Mouse (Mus musculus) left cerebral cortex, adult 2 months (tissue): ENCODE measurements around the gene Sv2a. TPM values are rescaled to one million over a fixed set of nuclear protein-coding genes. Genes with fewer than 3 reads are reported as not detected.
"Not testable (repeated sequence)": the region's sequence is repeated elsewhere in the genome, so short reads cannot be mapped to it uniquely, and the experiment has no call there.

ENCODE experiments used
- DNase-seq, 2 experiments: peaks; one replicate each; pipeline ENCODE4 v3.0.0; 2021 to 2022; ENCODE audit warnings: low spot score in 2 of 2, mixed read lengths in 1 of 2; ENCODE audit errors: extremely low spot score in 1 of 2
- H3K27ac ChIP-seq: fragments of 200-600 bp; 2 replicates; pipeline ENCODE4 v1.8.1; 2022
- H3K4me3 ChIP-seq: fragments of 200-600 bp; 2 replicates; pipeline ENCODE4 v1.8.1; 2022
- CTCF ChIP-seq: fragments of 200-600 bp; IDR thresholded peaks from 2 replicates; pipeline ENCODE4 v1.8.1; 2022; ENCODE audit warnings: antibody characterized with exemption, mild to moderate bottlenecking, moderate library complexity
- intact Hi-C: fragments of 180-260 bp; cut with DNase I; formaldehyde crosslinking; loops from one replicate; pipeline ENCODE4 v1.15.1; 2025
- total RNA-seq, 2 experiments: library from RNA; stranded (reverse); gene quantifications; 2 replicates each; pipeline ENCODE4 v1.2.3; 2021

Gene Sv2a
- total RNA-seq, 2 experiments from 2014 or later: 408 TPM

DNA sequence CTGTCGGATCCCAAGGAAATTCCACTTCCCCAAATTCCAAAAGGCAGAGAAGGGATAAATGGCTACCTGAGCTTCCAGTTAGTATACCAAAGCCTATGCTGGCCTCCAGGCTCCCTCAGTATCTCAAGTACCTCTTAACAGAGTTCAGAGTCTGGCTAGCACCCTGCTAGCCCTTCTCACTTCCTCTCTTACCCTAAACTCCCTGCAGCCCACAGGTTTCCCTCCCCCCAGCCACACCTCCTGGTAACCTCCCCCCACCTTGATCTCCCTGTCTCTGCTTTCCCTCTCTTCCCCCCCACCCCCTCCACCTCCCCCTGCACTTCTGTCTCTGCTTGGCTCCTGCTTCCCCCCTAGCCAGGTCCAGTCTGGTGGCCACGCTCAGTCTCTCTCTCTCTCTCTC lies 18.8 kb downstream of the Sv2a start:
- no peak overlapping the region for H3K27ac ChIP-seq
- no peak overlapping the region for H3K4me3 ChIP-seq
- TF ChIP-seq CTCF: no peak
- no peak for DNase-seq
- intact Hi-C loops: no loop called here

DNA sequence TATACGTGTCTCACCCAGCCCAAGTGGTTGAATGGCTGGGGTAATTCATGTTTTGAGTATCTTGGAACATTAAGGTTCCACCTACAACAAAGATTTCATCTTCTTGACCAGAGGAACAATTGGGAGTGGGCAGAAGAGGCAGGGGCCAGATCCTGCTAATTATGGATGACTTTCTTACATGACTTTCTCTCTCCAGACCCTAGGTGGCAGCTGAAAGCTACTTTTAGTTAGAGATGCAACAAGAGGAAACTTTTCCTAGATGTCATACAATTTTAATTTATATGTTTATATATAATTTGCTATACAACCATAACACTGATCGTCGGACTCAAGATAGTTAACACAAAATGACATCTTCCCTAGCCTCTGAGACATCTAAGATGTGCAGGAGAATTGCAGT lies 26.9 kb downstream of the Sv2a start:
- Histone ChIP-seq H3K27ac (no peak overlapping the region), H3K4me3 (no peak overlapping the region)
- DNase-seq: no peak
- TF ChIP-seq CTCF: peak; percentile 17
- intact Hi-C loops: no loop called here

GRCm38 (mm10) chr3:96209242-96209641 lies 28.3 kb downstream of the Sv2a start:
- intact Hi-C loops: no loop called here
- peak; percentile 34 for TF ChIP-seq CTCF
- Histone ChIP-seq H3K27ac (no peak overlapping the region), H3K4me3 (no peak overlapping the region)
- DNase-seq: no peak

DNA sequence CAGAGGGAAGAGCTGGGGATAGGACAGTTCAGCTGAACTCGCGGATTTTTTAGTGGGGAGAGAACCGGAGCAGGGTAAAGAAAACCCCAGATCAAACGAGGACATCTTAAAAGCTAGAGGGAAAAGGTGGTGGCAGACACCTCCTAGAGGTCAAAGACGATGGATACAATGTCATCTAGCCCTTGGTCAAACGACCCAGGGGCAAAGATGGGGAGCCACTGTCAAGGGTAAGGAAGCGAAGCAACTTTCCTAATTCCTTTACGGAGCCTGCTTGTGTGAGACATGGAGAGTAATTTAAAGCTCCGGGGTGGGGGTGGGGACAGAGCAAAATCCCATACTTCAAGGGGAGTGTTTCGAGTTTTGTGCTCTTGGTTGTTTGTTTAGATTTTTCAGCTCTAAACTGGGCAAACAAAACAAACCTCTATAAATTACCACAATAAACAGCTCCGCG lies 38.3 kb downstream of the Sv2a start:
- H3K4me3 ChIP-seq: peak overlapping the region; percentile 77
- TF ChIP-seq CTCF: peak; percentile 28
- intact Hi-C loops: loop anchor here (5.0 kb wide), 1 partner anchor 152 kb away; no protein-coding TSS in a partner anchor
- peak in 1 of 2 experiments; percentile 25 for DNase-seq
- H3K27ac ChIP-seq: peak overlapping the region; percentile 98

GRCm38 (mm10) chr3:96219661-96220130 lies 38.7 kb downstream of the Sv2a start, which contains the start of the genes Bola1 and Hist2h2ab:
TSS of gene Bola1 (minus strand) at chr3:96219709.
TSS of gene Hist2h2ab (plus strand) at chr3:96219865.
- DNase-seq: peak; percentile 75 to 76
- Histone ChIP-seq H3K27ac (peak within 1 kb of the TSS; percentile 98), H3K4me3 (peak within 1 kb of the TSS; percentile 77)
- intact Hi-C loops: loop anchor here (2.0 to 5.0 kb wide), 2 partner anchors 43 to 152 kb away; partner anchors contain the start of gene Hist2h4
- TF ChIP-seq CTCF: no peak

DNA sequence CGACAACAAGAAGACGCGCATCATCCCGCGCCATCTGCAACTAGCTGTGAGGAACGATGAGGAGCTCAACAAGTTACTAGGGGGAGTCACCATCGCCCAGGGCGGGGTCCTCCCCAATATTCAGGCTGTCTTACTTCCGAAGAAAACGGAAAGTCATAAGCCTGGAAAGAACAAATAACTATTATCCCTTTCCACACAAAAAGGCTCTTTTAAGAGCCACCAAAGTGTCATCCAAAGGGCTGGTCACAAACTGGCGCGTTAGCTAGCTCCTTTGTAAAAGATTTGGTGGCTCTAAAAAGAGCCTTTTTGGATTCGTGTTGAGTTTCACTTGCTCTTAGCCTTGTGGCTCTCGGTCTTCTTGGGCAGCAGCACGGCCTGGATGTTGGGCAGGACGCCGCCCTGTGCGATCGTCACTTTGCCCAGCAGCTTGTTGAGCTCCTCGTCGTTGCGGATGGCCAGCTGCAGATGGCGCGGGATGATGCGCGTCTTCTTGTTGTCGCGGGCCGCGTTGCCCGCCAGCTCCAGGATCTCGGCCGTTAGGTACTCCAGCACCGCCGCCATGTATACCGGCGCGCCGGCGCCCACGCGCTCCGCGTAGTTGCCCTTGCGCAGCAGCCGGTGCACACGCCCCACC lies 39.3 kb downstream of the Sv2a start:
- not testable (repeated sequence) for DNase-seq
- intact Hi-C loops: loop anchor here (2.0 kb wide), 1 partner anchor 43 kb away; the partner anchor contains the start of gene Hist2h4
- peak overlapping the region; percentile 98 for H3K27ac ChIP-seq
- peak overlapping the region; percentile 77 for H3K4me3 ChIP-seq

- peak within 1 kb of the TSS; percentile 98 for H3K27ac ChIP-seq
- TF ChIP-seq CTCF: peak; percentile 7; the same call in 1 of the 2 replicates
- H3K4me3 ChIP-seq: peak within 1 kb of the TSS; percentile 77
- DNase-seq: peak; percentile 78 to 84
- intact Hi-C loops: loop anchor here (2.0 kb wide), 1 partner anchor 42 kb away; the partner anchor contains the start of gene Hist2h4
These were observed 40.1 kb downstream of the Sv2a start, which contains the start of the genes Hist2h2ac and Hist2h2be for GRCm38 (mm10) chr3:96220765-96221639. TSS of gene Hist2h2ac (minus strand) at chr3:96220880. TSS of gene Hist2h2be (plus strand) at chr3:96221119.

DNA sequence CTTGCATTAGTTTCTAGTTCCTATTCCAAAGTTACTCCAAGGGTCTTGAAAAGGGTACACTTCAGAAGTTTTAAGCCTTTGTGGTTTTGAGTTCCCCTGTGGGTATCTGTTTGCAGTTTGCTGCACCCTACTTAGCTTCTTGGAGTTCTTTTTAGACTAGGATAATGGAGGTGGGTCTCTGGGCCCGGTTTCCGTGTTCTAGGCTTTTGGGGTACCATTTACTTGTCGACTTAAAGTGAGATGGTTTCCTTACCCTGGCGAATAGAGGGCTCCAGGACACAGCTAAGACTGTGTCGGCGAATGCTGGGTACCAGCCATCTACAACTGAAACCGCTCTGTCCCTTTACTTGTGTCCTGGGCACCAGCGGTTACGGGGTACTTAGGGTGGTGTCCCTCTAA lies 40.7 kb downstream of the Sv2a start:
- Histone ChIP-seq H3K27ac (peak overlapping the region; percentile 98), H3K4me3 (peak overlapping the region; percentile 77)
- no peak for TF ChIP-seq CTCF
- no peak for DNase-seq
- intact Hi-C loops: loop anchor here (2.0 kb wide), 2 partner anchors 15 to 41 kb away; partner anchors contain the start of gene Hist2h4

- TF ChIP-seq CTCF: no peak
- intact Hi-C loops: loop anchor here (2.0 kb wide), 1 partner anchor 14 kb away; no protein-coding TSS in a partner anchor
- H3K4me3 ChIP-seq: no peak overlapping the region
- H3K27ac ChIP-seq: no peak overlapping the region; the same call in 1 of the 2 replicates
- DNase-seq: no peak
These were observed 41.8 kb downstream of the Sv2a start for GRCm38 (mm10) chr3:96222774-96223173.

DNA sequence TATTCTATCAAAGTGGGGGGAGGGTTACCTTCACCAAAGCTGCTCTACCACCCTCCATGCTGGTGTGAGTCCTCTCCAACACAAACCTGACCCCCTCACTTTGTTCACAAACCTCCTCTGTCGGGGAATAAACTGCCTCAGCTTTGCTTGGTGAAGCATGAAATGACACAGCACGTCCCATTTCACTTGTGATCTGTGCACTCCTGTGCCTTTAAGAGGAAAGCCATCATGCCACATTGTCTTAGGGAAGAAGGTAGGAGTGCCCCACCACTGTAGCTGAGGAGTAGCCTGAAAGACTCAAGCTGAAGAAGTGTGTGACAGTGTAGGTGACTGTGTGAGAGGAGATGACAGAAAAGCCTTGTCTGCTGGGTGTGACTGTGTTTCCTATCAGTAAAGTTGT lies 44.5 kb downstream of the Sv2a start:
- no peak overlapping the region for H3K4me3 ChIP-seq
- no peak for TF ChIP-seq CTCF
- intact Hi-C loops: loop anchor here (5.0 kb wide), 1 partner anchor 953 kb away; no protein-coding TSS in a partner anchor
- DNase-seq: no peak
- H3K27ac ChIP-seq: no peak overlapping the region
